Mouse (Mus musculus) lung, postnatal 0 days (tissue): Measurements from ENCODE around the gene Flad1. TPM values are rescaled to one million over a fixed set of nuclear protein-coding genes. Genes with fewer than 3 reads are reported as not detected.

Experiments
- ATAC-seq: fragments of 200-750 bp; cut with Nextera tagmentation; 2 replicates; pipeline ENCODE4 v1.8.0; 2017; ENCODE audit warnings: moderate library complexity
- DNase-seq: peaks from one replicate; pipeline ENCODE4 v3.0.0-alpha.2; 2016; ENCODE audit warnings: low spot score
- H3K27ac ChIP-seq: fragments of 300-500 bp; sonication (generic); 2 replicates; pipeline ENCODE4 v1.5.1; 2014; ENCODE audit warnings: antibody characterized with exemption, mild to moderate bottlenecking, low read length, mixed read lengths
- H3K27me3 ChIP-seq: fragments of 300-500 bp; sonication (generic); replicated peaks from 2 replicates; pipeline ENCODE4 v1.6.1; 2014; ENCODE audit warnings: low read length, mixed read lengths; ENCODE audit not compliant: insufficient read depth
- H3K36me3 ChIP-seq: fragments of 300-500 bp; sonication (generic); 2 replicates; pipeline ENCODE4 v1.6.1; 2014; ENCODE audit warnings: low read length, mixed read lengths; ENCODE audit not compliant: insufficient read depth
- H3K4me1 ChIP-seq: fragments of 300-500 bp; sonication (generic); 2 replicates; pipeline ENCODE4 v1.6.1; 2014; ENCODE audit warnings: antibody characterized with exemption, low read depth, low read length, mixed read lengths; ENCODE audit not compliant: insufficient read depth
- H3K4me2 ChIP-seq: fragments of 300-500 bp; sonication (generic); replicated peaks from 2 replicates; pipeline ENCODE4 v1.6.1; 2014; ENCODE audit warnings: low read depth, mild to moderate bottlenecking, low read length, moderate library complexity, mixed read lengths
- H3K4me3 ChIP-seq: fragments of 300-500 bp; sonication (generic); 2 replicates; pipeline ENCODE4 v1.5.1; 2014; ENCODE audit warnings: low read depth, low read length
- H3K9ac ChIP-seq: fragments of 300-500 bp; sonication (generic); replicated peaks from 2 replicates; pipeline ENCODE4 v1.6.1; 2014; ENCODE audit warnings: low read depth, mild to moderate bottlenecking
- H3K9me3 ChIP-seq: fragments of 300-500 bp; sonication (generic); 2 replicates; pipeline ENCODE4 v1.6.1; 2016; ENCODE audit warnings: low read length, mixed read lengths
- CTCF ChIP-seq: IDR thresholded peaks from 2 replicates; pipeline ENCODE4 v1.5.1; 2016; ENCODE audit warnings: antibody characterized with exemption, mild to moderate bottlenecking
- EP300 ChIP-seq: IDR thresholded peaks from 2 replicates; pipeline ENCODE4 v1.6.1; 2016; ENCODE audit warnings: antibody characterized with exemption, mild to moderate bottlenecking, control low read depth
- WGBS: fragments of 180-500 bp; shearing (Covaris S2); extraction: QIAGEN DNeasy Blood & Tissue Kit; methylation state at CpG from one replicate; pipeline ENCODE4 v1.1.7; 2014; 5-methylcytosine and 5-hydroxymethylcytosine counted together
- polyA plus RNA-seq: library from polyadenylated mRNA; unstranded; fragments of >200 nt; fragmentation: Nextera tagmentation; extraction: Ambion mirVana; gene quantifications from 2 replicates; pipeline ENCODE4 v1.2.1, GENCODE M21; 2015

The Flad1 gene
- polyA plus RNA-seq, 1 experiment from 2014 or later, result 17.9 TPM

DNA sequence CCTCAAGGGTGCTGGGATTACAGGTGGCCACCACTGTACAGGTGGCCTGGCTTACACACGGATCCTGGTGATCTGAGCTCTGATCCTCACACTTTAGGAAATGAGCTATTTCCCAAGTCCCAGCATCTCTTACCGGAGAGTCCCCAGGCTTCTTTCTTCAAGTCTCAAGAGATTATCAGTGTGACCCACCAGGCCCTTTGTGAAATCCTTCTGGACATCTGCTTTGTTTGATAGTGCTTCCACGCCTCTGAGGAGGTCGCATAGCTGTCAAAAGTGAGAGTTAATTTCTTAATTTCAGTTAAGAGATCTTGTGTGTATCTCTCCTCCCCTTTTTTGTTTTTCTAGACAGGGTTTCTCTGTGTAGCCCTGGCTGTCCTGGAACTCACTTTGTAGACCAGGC is 14.2 kb upstream of the Flad1 start:
- H3K4me1 ChIP-seq, result peaks cover 13% of the 10 kb centered on the region; the same call in 1 of the 2 replicates
- H3K27me3 ChIP-seq, result no peaks in the 10 kb centered on the region
- no peak for TF ChIP-seq CTCF
- no peak for TF ChIP-seq EP300
- no peak overlapping the region for H3K27ac ChIP-seq
- whole genome bisulfite sequencing, result 84% methylated on average over 4 of the region's 4 CpGs
- DNase-seq (no peak), ATAC-seq (no peak)
- peaks cover 25% of the 10 kb centered on the region for H3K36me3 ChIP-seq
- H3K9ac ChIP-seq, result no peak overlapping the region
- H3K4me2 ChIP-seq, result no peak overlapping the region
- no peak overlapping the region for H3K4me3 ChIP-seq
- no peaks in the 10 kb centered on the region for H3K9me3 ChIP-seq

DNA sequence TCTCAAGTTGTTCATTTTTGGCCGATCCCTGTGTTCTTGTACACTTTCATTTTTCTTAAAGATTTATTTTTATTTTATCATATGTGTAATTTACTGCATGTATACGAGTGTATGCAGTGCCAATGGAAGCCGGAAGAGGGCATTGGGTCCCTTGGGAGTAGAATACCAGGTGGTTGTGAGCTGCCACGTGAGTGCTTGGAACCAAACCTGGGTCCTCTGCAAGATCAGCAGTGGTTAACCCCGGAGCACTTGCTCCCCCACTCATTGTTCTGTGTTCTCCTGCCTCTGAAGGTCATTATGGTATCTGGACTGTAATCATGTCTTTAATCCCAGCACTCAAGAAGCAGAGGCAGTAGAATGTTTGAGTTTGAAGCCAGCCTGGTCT is 13.5 kb upstream of the Flad1 start:
- no peak overlapping the region for H3K9ac ChIP-seq
- peaks cover 15% of the 10 kb centered on the region; the same call in 1 of the 2 replicates for H3K4me1 ChIP-seq
- TF ChIP-seq EP300 (no peak), CTCF (no peak)
- H3K27ac ChIP-seq, result no peak overlapping the region
- DNase-seq, result no peak
- 73% methylated on average over 5 of the region's 5 CpGs for WGBS
- H3K36me3 ChIP-seq, result peaks cover 25% of the 10 kb centered on the region
- ATAC-seq, result no peak
- no peak overlapping the region for H3K4me2 ChIP-seq
- H3K27me3 ChIP-seq, result no peaks in the 10 kb centered on the region
- H3K9me3 ChIP-seq, result no peaks in the 10 kb centered on the region
- no peak overlapping the region for H3K4me3 ChIP-seq

DNA sequence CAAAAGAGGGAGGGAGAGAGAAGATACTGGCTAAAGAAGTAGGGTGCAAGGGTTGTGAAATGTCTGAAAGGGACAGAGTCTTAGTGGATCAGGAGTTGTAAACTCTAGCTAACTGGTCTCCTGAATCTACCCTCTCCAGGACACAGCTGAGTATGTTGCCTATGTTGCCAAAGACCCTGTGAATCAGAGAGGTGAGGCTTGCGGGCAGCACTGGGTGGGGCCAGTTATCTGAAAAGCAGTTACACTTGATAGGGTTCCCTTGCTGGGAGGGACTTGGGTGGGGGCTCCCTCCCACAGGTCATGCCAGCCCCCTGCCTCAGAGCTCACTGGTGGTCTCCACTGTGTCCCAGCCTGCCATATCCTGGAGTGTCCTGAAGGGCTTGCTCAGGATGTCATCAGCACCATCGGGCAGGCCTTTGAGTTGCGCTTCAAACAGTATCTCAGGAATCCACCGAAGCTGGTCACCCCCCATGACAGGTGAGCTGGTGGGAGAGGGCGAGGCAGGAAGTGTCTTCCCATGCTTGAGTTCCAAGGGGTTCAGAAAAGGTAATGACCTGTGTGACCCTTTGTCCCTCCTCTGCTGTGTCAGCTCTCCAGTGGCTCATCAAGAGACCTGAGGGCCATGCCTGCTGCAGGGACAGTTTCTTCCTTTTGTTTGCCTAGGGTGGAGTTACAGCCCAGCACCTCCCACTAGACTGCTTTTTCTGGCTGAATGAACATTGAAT is 12.9 kb upstream of the Flad1 start:
- Histone ChIP-seq H3K36me3 (peaks cover 25% of the 10 kb centered on the region), H3K4me2 (no peak overlapping the region), H3K27ac (peak overlapping the region; percentile 43; the same call in 1 of the 2 replicates), H3K27me3 (no peaks in the 10 kb centered on the region), H3K9me3 (no peaks in the 10 kb centered on the region), H3K4me1 (peaks cover 15% of the 10 kb centered on the region; the same call in 1 of the 2 replicates), H3K9ac (no peak overlapping the region), H3K4me3 (no peak overlapping the region)
- peak; percentile 41 for DNase-seq
- WGBS, result 72% methylated on average over 5 of the region's 5 CpGs
- TF ChIP-seq EP300, result no peak
- no peak for TF ChIP-seq CTCF
- ATAC-seq, result no peak

DNA sequence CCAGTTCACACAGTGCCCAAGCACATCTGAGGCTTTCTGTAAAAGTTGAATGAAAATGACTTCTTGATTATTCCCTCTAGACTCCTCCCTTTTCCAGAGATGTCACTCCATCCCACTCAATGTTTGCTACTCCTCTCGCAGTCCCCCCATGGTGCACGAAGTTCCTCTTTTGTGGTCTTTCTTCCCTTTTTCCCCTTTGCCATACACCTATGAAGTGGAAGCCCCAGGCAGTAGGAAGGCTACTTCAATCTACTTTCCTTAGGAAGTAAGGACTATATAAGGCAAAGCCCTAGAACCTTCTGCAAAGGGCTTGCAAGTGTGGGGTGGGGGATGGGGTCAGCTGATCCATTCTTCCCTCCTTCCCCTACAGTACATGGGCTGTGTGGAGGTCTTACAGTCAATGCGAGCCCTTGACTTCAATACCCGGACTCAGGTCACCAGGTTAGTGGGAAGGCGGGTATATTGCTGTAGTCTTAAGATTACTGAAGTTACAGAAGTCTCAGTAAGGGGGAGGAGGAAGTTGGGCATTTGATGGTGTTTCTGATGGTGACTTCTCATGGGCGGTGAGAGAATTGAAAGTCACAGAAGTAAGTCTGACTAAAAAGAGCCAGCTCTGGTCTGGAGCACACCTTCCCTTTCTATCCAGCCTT is 11.0 kb upstream of the Flad1 start:
- no peak for DNase-seq
- H3K9ac ChIP-seq, result no peak overlapping the region
- ATAC-seq, result no peak
- peaks cover 20% of the 10 kb centered on the region for H3K36me3 ChIP-seq
- peak overlapping the region; percentile 67 for H3K4me2 ChIP-seq
- no peaks in the 10 kb centered on the region for H3K9me3 ChIP-seq
- H3K27me3 ChIP-seq, result no peaks in the 10 kb centered on the region
- WGBS, result 61% methylated on average over 6 of the region's 6 CpGs
- peaks cover 15% of the 10 kb centered on the region; the same call in 1 of the 2 replicates for H3K4me1 ChIP-seq
- H3K4me3 ChIP-seq, result peak overlapping the region; percentile 45; the same call in 1 of the 2 replicates
- no peak overlapping the region for H3K27ac ChIP-seq
- TF ChIP-seq EP300, result no peak
- no peak for TF ChIP-seq CTCF

DNA sequence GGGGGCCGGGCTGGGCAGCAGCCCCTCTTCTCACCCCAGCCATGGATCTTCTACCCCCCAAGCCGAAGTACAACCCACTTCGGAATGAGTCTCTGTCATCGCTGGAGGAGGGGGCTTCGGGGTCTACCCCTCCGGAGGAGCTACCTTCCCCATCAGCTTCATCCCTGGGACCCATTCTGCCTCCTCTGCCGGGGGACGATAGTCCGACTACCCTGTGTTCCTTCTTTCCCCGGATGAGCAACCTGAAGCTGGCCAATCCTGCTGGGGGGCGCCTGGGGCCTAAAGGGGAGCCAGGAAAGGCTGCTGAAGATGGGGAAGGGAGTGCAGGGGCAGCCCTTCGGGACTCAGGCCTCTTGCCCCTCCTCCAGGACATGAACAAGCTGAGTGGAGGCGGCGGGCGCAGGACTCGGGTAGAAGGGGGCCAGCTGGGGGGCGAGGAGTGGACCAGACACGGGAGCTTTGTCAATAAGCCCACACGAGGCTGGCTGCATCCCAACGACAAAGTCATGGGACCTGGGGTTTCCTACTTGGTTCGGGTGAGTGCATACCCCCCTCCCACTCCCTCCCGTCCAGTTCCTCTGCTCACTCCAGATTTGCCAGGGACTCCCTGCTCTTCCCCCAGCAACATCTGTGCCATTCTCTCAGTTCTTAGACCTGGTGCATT is 10.3 kb upstream of the Flad1 start:
- no peak for TF ChIP-seq EP300
- TF ChIP-seq CTCF, result no peak
- Histone ChIP-seq H3K27me3 (no peaks in the 10 kb centered on the region), H3K9ac (peak overlapping the region; percentile 51), H3K27ac (peak overlapping the region; percentile 99), H3K4me2 (peak overlapping the region; percentile 67), H3K4me3 (peak overlapping the region; percentile 45), H3K9me3 (no peaks in the 10 kb centered on the region), H3K4me1 (peaks cover 15% of the 10 kb centered on the region; the same call in 1 of the 2 replicates), H3K36me3 (peaks cover 13% of the 10 kb centered on the region; the same call in 1 of the 2 replicates)
- 7% methylated on average over 21 of the region's 22 CpGs for WGBS
- DNase-seq (peak; percentile 34), ATAC-seq (no peak)
